Mouse (Mus musculus) cerebellum, adult 18-20 months (tissue): ENCODE data around the gene Vmn1r13.
"Not testable (repeated sequence)": the region's sequence is repeated elsewhere in the genome, so short reads cannot be mapped to it uniquely, and the experiment has no call there.

Experiments used
- DNase-seq, 2 experiments: peaks; one replicate each; pipeline ENCODE4 v3.0.0; 2021

The Vmn1r13 gene

GRCm38 (mm10) chr6:57202990-57203389, at the start of gene Vmn1r13:
Gene Vmn1r13 (plus strand): TSS chr6:57203290.
- not testable (repeated sequence) for DNase-seq

GRCm38 (mm10) chr6:57156619-57157018, 46.5 kb upstream of the Vmn1r13 start, which contains the start of gene Vmn1r12:
Gene Vmn1r12 (plus strand): TSS chr6:57156919.
- DNase-seq: no peak

DNA sequence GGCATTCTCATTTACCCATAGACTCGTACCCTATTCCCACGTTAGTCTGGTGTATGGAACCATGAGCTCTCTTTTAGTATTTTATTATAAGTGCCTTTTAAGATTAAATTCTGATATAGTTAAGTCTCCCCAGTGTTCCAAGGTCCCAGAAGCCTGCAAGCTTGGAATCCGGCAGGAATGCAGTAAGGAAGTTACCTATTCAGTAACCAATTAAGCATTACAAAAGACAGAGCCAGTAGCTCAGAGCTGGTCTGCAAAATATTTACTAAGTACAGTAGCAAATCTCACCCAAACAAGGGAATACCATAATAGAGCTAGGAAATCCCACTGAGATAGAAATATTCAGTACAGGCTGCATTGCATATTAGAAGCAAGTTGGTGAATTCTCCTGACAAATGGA, 13.1 kb upstream of the Vmn1r13 start:
- not testable (repeated sequence) for DNase-seq

DNA sequence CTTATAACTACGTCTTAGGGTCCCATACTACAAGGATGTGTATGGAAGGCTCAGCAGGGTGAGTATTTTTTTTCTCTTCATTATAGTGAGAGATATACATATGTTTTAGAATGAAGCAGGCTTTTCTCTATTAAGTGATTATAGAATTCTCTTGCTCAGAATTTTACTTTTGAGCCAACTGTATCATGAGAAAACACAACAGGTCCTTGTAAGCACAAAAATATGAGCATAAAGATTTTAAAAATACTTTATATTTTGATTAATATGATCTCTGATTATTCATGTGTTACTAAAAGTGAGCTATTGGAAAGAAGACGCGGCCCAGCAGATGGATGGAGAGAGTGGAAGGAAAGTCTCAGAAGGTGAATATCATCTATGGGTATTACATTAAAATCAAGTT, 28.3 kb downstream of the Vmn1r13 start, which contains the start of gene Vmn1r14:
TSS of gene Vmn1r14 (plus strand) at position 301 of the 400 bp plus-strand sequence.
- no peak for DNase-seq

GRCm38 (mm10) chr6:57257652-57258051, 54.6 kb downstream of the Vmn1r13 start, which contains the start of gene Vmn1r15:
Gene Vmn1r15 (plus strand): TSS chr6:57257952.
- no peak for DNase-seq

GRCm38 (mm10) chr6:57260990-57261389, 57.9 kb downstream of the Vmn1r13 start:
- no peak for DNase-seq
